Mouse (Mus musculus) heart, postnatal 0 days (tissue): Measurements from ENCODE around the gene Fkrp. TPM values are rescaled to one million over a fixed set of nuclear protein-coding genes. Genes with fewer than 3 reads are reported as not detected.
A peak's percentile ranks its signal among the peaks of the same experiment; 100 is the strongest.

Source experiments
- ATAC-seq: fragments of 200-750 bp; cut with Nextera tagmentation; 2 replicates; pipeline ENCODE4 v1.8.0; 2017; ENCODE audit warnings: low read depth, moderate number of reproducible peaks, moderate library complexity; ENCODE audit not compliant: insufficient read depth
- DNase-seq: peaks from one replicate; pipeline ENCODE4 v3.0.0-alpha.2; 2016; ENCODE audit warnings: low spot score
- H3K27ac ChIP-seq: fragments of 300-500 bp; sonication (generic); 2 replicates; pipeline ENCODE4 v1.5.1; 2014; ENCODE audit warnings: low read depth, mild to moderate bottlenecking
- H3K27me3 ChIP-seq: fragments of 300-500 bp; sonication (generic); 2 replicates; pipeline ENCODE4 v1.6.1; 2014; ENCODE audit warnings: low read length, mixed read lengths; ENCODE audit not compliant: control insufficient read depth, insufficient read depth
- H3K36me3 ChIP-seq: fragments of 300-500 bp; sonication (generic); replicated peaks from 2 replicates; pipeline ENCODE4 v1.6.1; 2014; ENCODE audit warnings: low read length, mixed read lengths; ENCODE audit not compliant: control insufficient read depth, insufficient read depth
- H3K4me1 ChIP-seq: fragments of 300-500 bp; sonication (generic); 2 replicates; pipeline ENCODE4 v1.6.1; 2014; ENCODE audit warnings: antibody characterized with exemption; ENCODE audit not compliant: control insufficient read depth, insufficient read depth
- H3K4me2 ChIP-seq: fragments of 300-500 bp; sonication (generic); 2 replicates; pipeline ENCODE4 v1.6.1; 2014; ENCODE audit warnings: low read depth, mild to moderate bottlenecking, low read length, moderate library complexity
- H3K4me3 ChIP-seq: fragments of 300-500 bp; sonication (generic); 2 replicates; pipeline ENCODE4 v1.5.1; 2014; ENCODE audit warnings: low read depth, low read length
- H3K9ac ChIP-seq: fragments of 300-500 bp; sonication (generic); replicated peaks from 2 replicates; pipeline ENCODE4 v1.6.1; 2014; ENCODE audit warnings: low read depth, low read length, mixed read lengths
- H3K9me3 ChIP-seq: fragments of 300-500 bp; sonication (generic); replicated peaks from 2 replicates; pipeline ENCODE4 v1.6.1; 2016; ENCODE audit warnings: low read length; ENCODE audit not compliant: control insufficient read depth
- CTCF ChIP-seq: IDR thresholded peaks from 2 replicates; pipeline ENCODE4 v1.5.1; 2016; ENCODE audit warnings: antibody characterized with exemption, control low read depth, low read depth
- EP300 ChIP-seq: IDR thresholded peaks from 2 replicates; pipeline ENCODE4 v1.6.1; 2016; ENCODE audit warnings: antibody characterized with exemption, low read depth
- WGBS: fragments of 180-500 bp; shearing (Covaris S2); extraction: QIAGEN DNeasy Blood & Tissue Kit; methylation state at CpG from one replicate; pipeline ENCODE4 v1.1.7; 2014; 5-methylcytosine and 5-hydroxymethylcytosine counted together
- polyA plus RNA-seq: library from polyadenylated mRNA; unstranded; fragments of >200 nt; fragmentation: Nextera tagmentation; extraction: Ambion mirVana; gene quantifications from 2 replicates; pipeline ENCODE4 v1.2.1, GENCODE M21; 2015
- total RNA-seq: library from RNA; depleted of rRNA; stranded (reverse); fragments of >200 nt; gene quantifications from 2 replicates; pipeline ENCODE4 v1.2.3, GENCODE M21; 2014; ENCODE audit warnings: low replicate concordance

Fkrp gene
- total and polyA plus RNA-seq, 2 experiments from 2014 or later = 28.9 to 54.2 TPM

- TF ChIP-seq CTCF (no peak), EP300 (no peak)
- ATAC-seq = no peak
Observed at GRCm38 (mm10) chr7:16785541-16786083, 30.9 kb downstream of the Fkrp start.

GRCm38 (mm10) chr7:16784498-16784976 is 32.0 kb downstream of the Fkrp start:
- peaks cover 22% of the 10 kb centered on the region; the same call in 1 of the 2 replicates for H3K36me3 ChIP-seq
- H3K4me2 ChIP-seq = peak overlapping the region; percentile 96; the same call in 1 of the 2 replicates
- H3K9me3 ChIP-seq = no peaks in the 10 kb centered on the region
- DNase-seq (no peak), ATAC-seq (no peak)
- H3K4me1 ChIP-seq = peaks cover 28% of the 10 kb centered on the region
- H3K9ac ChIP-seq = no peak overlapping the region; the same call in 1 of the 2 replicates
- 0 out of 2 replicates have a peak overlapping the region, but pooled peaks have one; percentile 8 for H3K4me3 ChIP-seq
- peak overlapping the region; percentile 66 for H3K27ac ChIP-seq
- 74% methylated on average over 10 of the region's 10 CpGs for WGBS
- H3K27me3 ChIP-seq = no peaks in the 10 kb centered on the region
- TF ChIP-seq EP300 (no peak), CTCF (no peak)

More at GRCm38 (mm10) chr7:16785541-16786083, 30.9 kb downstream of the Fkrp start:
- peaks cover 25% of the 10 kb centered on the region; the same call in 1 of the 2 replicates for H3K36me3 ChIP-seq
- no peaks in the 10 kb centered on the region for H3K9me3 ChIP-seq
- H3K4me3 ChIP-seq = no peak overlapping the region
- no peak overlapping the region for H3K27ac ChIP-seq
- WGBS = 62% methylated on average over 8 of the region's 8 CpGs
- H3K9ac ChIP-seq = no peak overlapping the region
- peaks cover 28% of the 10 kb centered on the region for H3K4me1 ChIP-seq
- H3K27me3 ChIP-seq = no peaks in the 10 kb centered on the region
- H3K4me2 ChIP-seq = no peak overlapping the region
- no peak for DNase-seq

DNA sequence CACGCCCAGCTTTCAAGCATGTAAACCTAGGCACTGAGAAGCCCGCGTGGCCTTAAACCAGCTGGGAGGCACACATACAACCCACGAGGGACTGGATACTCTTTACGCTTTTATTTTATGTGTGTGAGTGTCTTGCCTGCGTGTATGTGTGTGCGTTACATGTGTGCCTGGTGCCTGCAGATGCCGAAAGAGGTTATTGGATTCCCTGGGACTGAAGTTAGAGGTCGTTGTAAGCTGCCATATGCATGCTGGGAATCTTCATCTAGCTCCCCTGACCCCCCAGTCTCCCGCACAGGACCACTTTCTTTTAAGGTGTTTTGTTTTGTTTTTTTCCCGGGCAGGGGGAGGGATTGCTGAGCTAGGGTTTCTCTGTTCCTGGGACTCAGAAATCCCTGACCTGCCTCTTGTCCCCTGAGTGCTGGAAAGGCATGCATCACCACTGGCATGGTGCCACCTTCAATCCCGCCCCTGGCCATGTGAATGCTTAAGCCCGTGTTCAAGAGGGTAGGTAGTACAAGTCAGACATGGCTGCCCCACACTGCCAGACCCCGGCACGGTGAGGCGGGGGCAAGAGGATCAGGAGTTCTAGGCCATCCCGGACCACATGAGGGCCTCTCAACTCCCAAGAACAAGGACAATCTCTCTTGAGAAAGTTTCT is 32.6 kb downstream of the Fkrp start:
- 40% methylated on average over 17 of the region's 17 CpGs for WGBS
- Histone ChIP-seq H3K9me3 (no peaks in the 10 kb centered on the region), H3K36me3 (peaks cover 18% of the 10 kb centered on the region; the same call in 1 of the 2 replicates), H3K4me2 (peak overlapping the region; percentile 96), H3K4me3 (peak overlapping the region; percentile 76), H3K4me1 (peaks cover 28% of the 10 kb centered on the region), H3K9ac (peak overlapping the region; percentile 20; the same call in 1 of the 2 replicates), H3K27ac (peak overlapping the region; percentile 66), H3K27me3 (no peaks in the 10 kb centered on the region)
- DNase-seq (peak; percentile 79), ATAC-seq (peak; percentile 42; the same call in 1 of the 2 replicates)
- TF ChIP-seq CTCF (no peak), EP300 (no peak)

DNA sequence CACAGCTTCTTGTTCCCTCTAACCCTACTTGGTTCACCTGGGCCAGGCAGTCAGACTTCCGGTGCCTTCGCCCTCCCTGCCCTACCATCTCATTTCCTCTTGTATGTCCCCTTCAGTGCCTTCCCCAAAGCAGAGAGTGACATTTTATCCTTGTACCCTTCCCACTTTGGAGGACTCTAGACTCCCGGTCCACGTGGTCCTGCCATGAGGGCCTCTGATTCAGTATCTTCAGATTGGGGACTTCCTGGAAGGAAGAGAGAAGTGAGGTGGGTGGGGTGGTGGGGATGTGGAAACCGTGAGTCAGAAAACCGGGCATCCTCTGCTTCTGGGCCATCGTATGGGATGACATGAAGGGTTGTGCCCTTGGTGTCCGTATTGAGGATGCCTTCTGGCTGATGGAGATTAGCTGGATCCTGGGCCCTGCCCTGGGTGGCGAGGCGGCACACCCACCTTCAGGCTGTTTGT is 33.3 kb downstream of the Fkrp start:
- Histone ChIP-seq H3K4me3 (peak overlapping the region; percentile 76), H3K9me3 (no peaks in the 10 kb centered on the region), H3K9ac (peak overlapping the region; percentile 20; the same call in 1 of the 2 replicates), H3K4me1 (peaks cover 28% of the 10 kb centered on the region), H3K27ac (peak overlapping the region; percentile 66; the same call in 1 of the 2 replicates), H3K27me3 (no peaks in the 10 kb centered on the region), H3K36me3 (peaks cover 17% of the 10 kb centered on the region; the same call in 1 of the 2 replicates), H3K4me2 (peak overlapping the region; percentile 96)
- no peak for ATAC-seq
- DNase-seq = no peak
- 38% methylated on average over 10 of the region's 10 CpGs for WGBS
- TF ChIP-seq EP300 (no peak), CTCF (no peak)

DNA sequence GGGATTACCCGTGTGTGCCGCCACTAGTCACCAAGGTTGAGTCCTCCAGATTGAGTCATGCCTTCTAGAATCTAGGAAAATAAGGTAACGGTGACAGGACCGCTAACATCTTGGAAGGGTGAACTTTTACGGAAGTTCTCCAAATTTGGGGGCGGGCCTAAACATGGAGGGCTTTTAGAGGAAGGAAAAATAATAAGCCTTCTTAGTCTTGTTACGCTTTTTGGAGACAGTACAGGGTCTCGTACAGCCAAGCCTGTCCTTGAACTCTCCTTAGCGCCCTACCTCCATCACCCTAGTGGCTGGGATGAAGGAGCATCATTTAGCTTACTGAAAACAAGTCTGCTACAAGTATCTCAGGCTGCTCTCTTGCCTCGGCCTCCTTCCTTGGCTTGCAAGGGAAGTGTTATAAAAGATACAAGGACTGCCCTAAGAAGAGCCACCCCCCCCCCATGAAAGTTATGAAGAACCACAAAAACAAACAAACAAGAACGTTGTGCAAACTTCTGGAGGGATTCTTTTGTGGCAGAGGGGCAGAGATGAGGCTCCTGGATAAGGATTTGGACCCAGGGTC is 33.9 kb downstream of the Fkrp start:
- no peaks in the 10 kb centered on the region for H3K9me3 ChIP-seq
- peaks cover 28% of the 10 kb centered on the region for H3K4me1 ChIP-seq
- 9% methylated on average over 11 of the region's 11 CpGs for WGBS
- H3K4me3 ChIP-seq = peak overlapping the region; percentile 76
- DNase-seq (no peak), ATAC-seq (no peak)
- no peak for TF ChIP-seq EP300
- no peak for TF ChIP-seq CTCF
- no peaks in the 10 kb centered on the region for H3K27me3 ChIP-seq
- peak overlapping the region; percentile 66; the same call in 1 of the 2 replicates for H3K27ac ChIP-seq
- H3K36me3 ChIP-seq = peaks cover 11% of the 10 kb centered on the region; the same call in 1 of the 2 replicates
- peak overlapping the region; percentile 79 for H3K9ac ChIP-seq
- peak overlapping the region; percentile 96 for H3K4me2 ChIP-seq
